Mouse (Mus musculus): ENCODE measurements around the gene Isy1. TPM values are rescaled to one million over a fixed set of nuclear protein-coding genes. Genes with fewer than 3 reads are reported as not detected.

Gene Isy1
- polyA plus RNA-seq, 1 experiment from 2014 or later, result 24.1 TPM

GRCm38 (mm10) chr6:87850155-87850899, 11.7 kb upstream of the Isy1 start:
- H3K27ac ChIP-seq (replicated peaks), result peak overlapping the region; percentile 91
- no peaks in the 10 kb centered on the region for H3K27me3 ChIP-seq
- no peaks in the 10 kb centered on the region for H3K9me3 ChIP-seq (replicated peaks)
- peaks cover 34% of the 10 kb centered on the region for H3K36me3 ChIP-seq (replicated peaks)
- ATAC-seq (ENCODE audit: insufficient read depth), result peak; percentile 75
- H3K9ac ChIP-seq, result peak overlapping the region; percentile 98
- H3K4me1 ChIP-seq (replicated peaks), result peaks cover 51% of the 10 kb centered on the region
- H3K4me2 ChIP-seq, result peak overlapping the region; percentile 90
- under 1% methylated on average over 73 of the region's 73 CpGs for WGBS (ENCODE audit: insufficient replicate concordance)
- H3K4me3 ChIP-seq (replicated peaks), result peak overlapping the region; percentile 90

GRCm38 (mm10) chr6:87849780-87850154, 11.2 kb upstream of the Isy1 start:
- WGBS (ENCODE audit: insufficient replicate concordance), result 0% methylated on average over 8 of the region's 8 CpGs
- H3K4me2 ChIP-seq, result peak overlapping the region; percentile 90
- peaks cover 39% of the 10 kb centered on the region for H3K36me3 ChIP-seq (replicated peaks)
- H3K9ac ChIP-seq, result peak overlapping the region; percentile 98
- ATAC-seq (ENCODE audit: insufficient read depth), result no peak
- no peaks in the 10 kb centered on the region for H3K27me3 ChIP-seq
- peak overlapping the region; percentile 90 for H3K4me3 ChIP-seq (replicated peaks)
- H3K9me3 ChIP-seq (replicated peaks), result no peaks in the 10 kb centered on the region
- H3K27ac ChIP-seq (replicated peaks), result peak overlapping the region; percentile 91; the same call in 1 of the 2 replicates
- H3K4me1 ChIP-seq (replicated peaks), result peaks cover 53% of the 10 kb centered on the region

GRCm38 (mm10) chr6:87846813-87847212, 8.2 kb upstream of the Isy1 start:
- Histone ChIP-seq H3K36me3 (replicated peaks) (peaks cover 67% of the 10 kb centered on the region), H3K4me2 (peak overlapping the region; percentile 10), H3K27me3 (no peaks in the 10 kb centered on the region), H3K27ac (replicated peaks) (peak overlapping the region; percentile 34; the same call in 1 of the 2 replicates), H3K4me3 (replicated peaks) (no peak overlapping the region), H3K9ac (peak overlapping the region; percentile 19; the same call in 1 of the 2 replicates), H3K4me1 (replicated peaks) (peaks cover 33% of the 10 kb centered on the region), H3K9me3 (replicated peaks) (no peaks in the 10 kb centered on the region)
- 58% methylated on average over 1 of the region's 1 CpGs for WGBS (ENCODE audit: insufficient replicate concordance)
- ATAC-seq (ENCODE audit: insufficient read depth), result no peak

GRCm38 (mm10) chr6:87845031-87845695, 6.6 kb upstream of the Isy1 start:
- 88% methylated on average over 13 of the region's 13 CpGs for WGBS (ENCODE audit: insufficient replicate concordance)
- no peak overlapping the region for H3K9ac ChIP-seq
- no peak for ATAC-seq (ENCODE audit: insufficient read depth)
- H3K36me3 ChIP-seq (replicated peaks), result peaks cover 76% of the 10 kb centered on the region
- no peak overlapping the region for H3K4me3 ChIP-seq (replicated peaks)
- no peak overlapping the region for H3K27ac ChIP-seq (replicated peaks)
- H3K4me1 ChIP-seq (replicated peaks), result peaks cover 35% of the 10 kb centered on the region
- H3K4me2 ChIP-seq, result no peak overlapping the region
- H3K27me3 ChIP-seq, result no peaks in the 10 kb centered on the region
- no peaks in the 10 kb centered on the region for H3K9me3 ChIP-seq (replicated peaks)

GRCm38 (mm10) chr6:87842254-87842653, 3.7 kb upstream of the Isy1 start:
- no peaks in the 10 kb centered on the region for H3K9me3 ChIP-seq (replicated peaks)
- 10% methylated on average over 1 of the region's 1 CpGs for WGBS (ENCODE audit: insufficient replicate concordance)

GRCm38 (mm10) chr6:87841635-87842034, 3.0 kb upstream of the Isy1 start:
- Histone ChIP-seq H3K27me3 (no peaks in the 10 kb centered on the region), H3K27ac (replicated peaks) (no peak overlapping the region), H3K9me3 (replicated peaks) (no peaks in the 10 kb centered on the region), H3K36me3 (replicated peaks) (peaks cover 57% of the 10 kb centered on the region), H3K4me3 (replicated peaks) (no peak overlapping the region), H3K4me1 (replicated peaks) (peaks cover 37% of the 10 kb centered on the region), H3K4me2 (no peak overlapping the region), H3K9ac (no peak overlapping the region)
- no peak for ATAC-seq (ENCODE audit: insufficient read depth)
- 68% methylated on average over 8 of the region's 8 CpGs for WGBS (ENCODE audit: insufficient replicate concordance)

More at GRCm38 (mm10) chr6:87842254-87842653, 3.7 kb upstream of the Isy1 start:
- Histone ChIP-seq H3K4me3 (replicated peaks) (no peak overlapping the region), H3K9ac (no peak overlapping the region), H3K27me3 (no peaks in the 10 kb centered on the region), H3K27ac (replicated peaks) (no peak overlapping the region), H3K4me1 (replicated peaks) (peaks cover 37% of the 10 kb centered on the region), H3K4me2 (no peak overlapping the region), H3K36me3 (replicated peaks) (peaks cover 60% of the 10 kb centered on the region)
- no peak for ATAC-seq (ENCODE audit: insufficient read depth)

GRCm38 (mm10) chr6:87839797-87840341, 1.3 kb upstream of the Isy1 start:
- H3K4me2 ChIP-seq, result peak overlapping the region; percentile 90
- H3K27ac ChIP-seq (replicated peaks), result peak overlapping the region; percentile 99
- no peak for ATAC-seq (ENCODE audit: insufficient read depth)
- H3K9ac ChIP-seq, result peak overlapping the region; percentile 87
- no peaks in the 10 kb centered on the region for H3K9me3 ChIP-seq (replicated peaks)
- 47% methylated on average over 11 of the region's 11 CpGs for WGBS (ENCODE audit: insufficient replicate concordance)
- peaks cover 35% of the 10 kb centered on the region for H3K4me1 ChIP-seq (replicated peaks)
- no peaks in the 10 kb centered on the region for H3K27me3 ChIP-seq
- H3K4me3 ChIP-seq (replicated peaks), result peak overlapping the region; percentile 87
- peaks cover 52% of the 10 kb centered on the region for H3K36me3 ChIP-seq (replicated peaks)

- WGBS (ENCODE audit: insufficient replicate concordance), result 84% methylated on average over 7 of the region's 7 CpGs
- Histone ChIP-seq H3K27me3 (no peaks in the 10 kb centered on the region), H3K27ac (replicated peaks) (no peak within 1 kb of the TSS), H3K9me3 (replicated peaks) (no peaks in the 10 kb centered on the region), H3K9ac (no peak within 1 kb of the TSS), H3K4me1 (replicated peaks) (peaks cover 30% of the 10 kb centered on the region), H3K4me3 (replicated peaks) (no peak within 1 kb of the TSS), H3K4me2 (no peak within 1 kb of the TSS), H3K36me3 (replicated peaks) (peaks cover 46% of the 10 kb centered on the region)
- ATAC-seq (ENCODE audit: insufficient read depth), result no peak
Observed at GRCm38 (mm10) chr6:87835695-87836094, 2.9 kb downstream of the Isy1 start, which contains the start of gene Gm45140. Gene Gm45140, minus strand, starts transcription at chr6:87835795.

- Histone ChIP-seq H3K9me3 (replicated peaks) (no peaks in the 10 kb centered on the region), H3K27ac (replicated peaks) (no peak overlapping the region), H3K27me3 (no peaks in the 10 kb centered on the region), H3K4me3 (replicated peaks) (no peak overlapping the region), H3K36me3 (replicated peaks) (peaks cover 94% of the 10 kb centered on the region), H3K9ac (no peak overlapping the region), H3K4me2 (no peak overlapping the region), H3K4me1 (replicated peaks) (no peaks in the 10 kb centered on the region; the same call in 1 of the 2 replicates)
- 90% methylated on average over 2 of the region's 2 CpGs for WGBS (ENCODE audit: insufficient replicate concordance)
- no peak for ATAC-seq (ENCODE audit: insufficient read depth)
Observed at GRCm38 (mm10) chr6:87820366-87820765, 18.2 kb downstream of the Isy1 start.

GRCm38 (mm10) chr6:87814486-87814885, 24.1 kb downstream of the Isy1 start:
- no peak overlapping the region for H3K9ac ChIP-seq
- H3K4me2 ChIP-seq, result no peak overlapping the region
- H3K36me3 ChIP-seq (replicated peaks), result peaks cover 43% of the 10 kb centered on the region
- no peak for ATAC-seq (ENCODE audit: insufficient read depth)
- no peak overlapping the region for H3K4me3 ChIP-seq (replicated peaks)
- 81% methylated on average over 5 of the region's 5 CpGs for WGBS (ENCODE audit: insufficient replicate concordance)
- H3K9me3 ChIP-seq (replicated peaks), result no peaks in the 10 kb centered on the region
- no peaks in the 10 kb centered on the region for H3K27me3 ChIP-seq
- H3K4me1 ChIP-seq (replicated peaks), result peaks cover 32% of the 10 kb centered on the region
- H3K27ac ChIP-seq (replicated peaks), result no peak overlapping the region

- Histone ChIP-seq H3K9ac (no peak overlapping the region), H3K36me3 (replicated peaks) (peaks cover 31% of the 10 kb centered on the region), H3K27ac (replicated peaks) (peak overlapping the region; percentile 100), H3K27me3 (no peaks in the 10 kb centered on the region), H3K4me3 (replicated peaks) (peak overlapping the region; percentile 86), H3K4me2 (peak overlapping the region; percentile 86), H3K4me1 (replicated peaks) (peaks cover 51% of the 10 kb centered on the region), H3K9me3 (replicated peaks) (no peaks in the 10 kb centered on the region)
- ATAC-seq (ENCODE audit: insufficient read depth), result no peak
- 84% methylated on average over 1 of the region's 1 CpGs for WGBS (ENCODE audit: insufficient replicate concordance)
Observed at GRCm38 (mm10) chr6:87812656-87813055, 25.9 kb downstream of the Isy1 start.
